Mouse (Mus musculus): ENCODE results near the gene Tmeff1.

The Tmeff1 gene

GRCm38 (mm10) chr4:48564962-48565361 is 20.0 kb upstream of the Tmeff1 start:
- no peak for DNase-seq (ENCODE audit: low spot score in 2 of 2)

DNA sequence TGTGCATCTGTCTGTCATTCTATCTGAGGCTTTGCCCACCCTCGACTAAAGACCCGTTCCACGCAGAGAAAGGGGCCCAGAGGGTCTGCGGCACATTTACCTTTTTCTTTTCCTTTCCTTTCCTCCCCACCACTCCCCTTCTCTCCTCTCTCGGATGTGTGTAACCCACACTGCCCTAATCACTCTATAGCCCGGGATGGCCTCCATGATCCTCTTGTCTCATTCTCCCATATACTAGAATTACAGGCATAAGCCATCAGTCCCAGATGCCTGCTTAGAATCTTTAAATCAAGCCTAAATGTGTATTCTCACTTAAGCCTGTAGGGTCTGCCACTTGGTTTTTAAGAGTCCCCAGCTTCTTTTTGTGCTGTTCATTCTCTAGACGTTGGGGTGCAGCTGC is 8.6 kb upstream of the Tmeff1 start:
- DNase-seq (ENCODE audit: low spot score in 2 of 2) = no peak

DNA sequence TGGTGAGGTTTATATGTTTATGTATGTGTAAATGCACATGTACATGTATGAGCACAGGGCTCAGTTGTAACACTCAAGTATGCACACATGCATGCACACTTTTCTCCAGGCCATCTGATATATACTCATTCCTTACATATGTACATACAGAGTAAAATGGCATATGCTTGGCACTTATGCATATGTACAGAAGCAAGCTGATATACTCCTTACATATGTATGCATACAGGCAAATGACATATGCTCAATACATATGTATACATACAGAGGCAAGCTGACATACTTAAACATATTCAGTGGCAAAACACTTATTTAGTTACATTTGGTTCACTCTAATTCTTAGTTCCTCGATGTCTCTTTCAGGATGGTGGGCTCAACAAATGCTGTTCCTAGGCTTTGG is 7.1 kb upstream of the Tmeff1 start:
- DNase-seq (ENCODE audit: low spot score in 2 of 2) = no peak

- no peak for DNase-seq (ENCODE audit: low spot score in 2 of 2)
Observed at GRCm38 (mm10) chr4:48578399-48578798, 6.6 kb upstream of the Tmeff1 start.

DNA sequence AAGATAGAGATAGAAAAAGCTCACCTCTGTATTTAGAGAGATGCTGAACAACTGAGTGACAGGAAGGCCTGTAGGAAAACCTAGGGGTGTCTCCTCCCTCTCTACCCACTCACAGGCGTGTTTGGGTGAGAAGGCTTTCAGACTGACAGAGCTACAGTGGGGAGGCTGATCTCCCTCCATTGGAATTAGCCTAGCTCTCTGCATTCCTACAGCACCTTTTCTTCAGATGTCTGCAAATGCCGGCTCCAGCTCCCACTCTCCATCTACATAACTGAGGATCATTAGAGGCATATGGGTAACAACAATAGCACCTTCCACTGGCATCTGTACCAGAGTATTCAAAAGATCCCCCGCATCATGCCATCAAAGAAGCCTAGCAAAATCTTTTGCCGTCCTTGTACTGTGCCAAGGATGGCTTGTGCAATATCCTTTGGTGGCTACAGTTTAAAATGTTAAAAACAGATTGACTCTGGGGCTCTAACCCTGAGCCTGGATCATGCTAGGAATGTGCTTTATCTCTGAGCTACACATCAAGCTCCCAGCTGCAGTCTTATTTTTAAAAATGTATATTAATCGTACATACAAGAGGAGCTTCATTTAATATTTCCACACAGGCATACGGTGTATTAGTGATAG is 5.4 kb upstream of the Tmeff1 start:
- DNase-seq (ENCODE audit: low spot score in 2 of 2) = no peak

- DNase-seq (ENCODE audit: low spot score in 2 of 2) = no peak
Observed at GRCm38 (mm10) chr4:48581201-48581600, 3.8 kb upstream of the Tmeff1 start.

DNA sequence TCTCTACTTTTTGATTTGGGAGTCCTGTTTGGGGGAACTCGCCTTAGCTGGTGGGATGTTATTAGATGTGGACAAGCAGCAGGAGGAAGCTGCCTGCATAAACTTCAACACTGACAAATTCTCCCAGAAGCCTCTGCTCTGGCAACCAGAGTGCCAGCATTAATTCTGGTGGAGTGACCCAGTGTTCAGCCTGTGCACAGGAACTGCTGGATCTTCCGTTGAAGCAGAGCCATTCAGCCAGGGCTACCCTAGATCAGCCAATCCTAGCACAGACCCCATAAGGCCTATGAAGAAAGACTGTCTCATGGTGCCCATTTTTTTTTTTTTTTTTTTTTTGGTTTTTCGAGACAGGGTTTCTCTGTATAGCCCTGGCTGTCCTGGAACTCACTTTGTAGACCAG is 3.0 kb upstream of the Tmeff1 start:
- DNase-seq (ENCODE audit: low spot score in 2 of 2) = no peak

DNA sequence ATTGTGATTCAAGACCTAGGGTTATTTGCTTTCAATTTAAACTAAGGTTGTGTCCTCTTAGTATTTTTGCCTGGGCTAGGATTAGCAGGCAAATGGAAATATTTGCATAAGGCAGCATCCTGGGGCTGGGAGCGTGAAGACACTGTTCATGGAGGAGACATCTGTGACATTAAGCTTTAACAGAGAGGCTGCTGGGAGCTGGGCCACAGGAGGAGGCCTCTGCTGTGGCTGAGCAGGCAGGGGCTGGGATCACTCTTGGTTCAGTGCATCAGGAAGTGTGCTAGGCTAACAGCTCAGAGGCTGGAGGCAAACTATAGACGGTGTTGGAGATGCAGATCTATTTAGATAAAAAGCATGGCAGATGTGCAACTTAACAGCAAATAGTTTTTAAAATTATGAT is 2.0 kb upstream of the Tmeff1 start:
- no peak for DNase-seq (ENCODE audit: low spot score in 2 of 2)

DNA sequence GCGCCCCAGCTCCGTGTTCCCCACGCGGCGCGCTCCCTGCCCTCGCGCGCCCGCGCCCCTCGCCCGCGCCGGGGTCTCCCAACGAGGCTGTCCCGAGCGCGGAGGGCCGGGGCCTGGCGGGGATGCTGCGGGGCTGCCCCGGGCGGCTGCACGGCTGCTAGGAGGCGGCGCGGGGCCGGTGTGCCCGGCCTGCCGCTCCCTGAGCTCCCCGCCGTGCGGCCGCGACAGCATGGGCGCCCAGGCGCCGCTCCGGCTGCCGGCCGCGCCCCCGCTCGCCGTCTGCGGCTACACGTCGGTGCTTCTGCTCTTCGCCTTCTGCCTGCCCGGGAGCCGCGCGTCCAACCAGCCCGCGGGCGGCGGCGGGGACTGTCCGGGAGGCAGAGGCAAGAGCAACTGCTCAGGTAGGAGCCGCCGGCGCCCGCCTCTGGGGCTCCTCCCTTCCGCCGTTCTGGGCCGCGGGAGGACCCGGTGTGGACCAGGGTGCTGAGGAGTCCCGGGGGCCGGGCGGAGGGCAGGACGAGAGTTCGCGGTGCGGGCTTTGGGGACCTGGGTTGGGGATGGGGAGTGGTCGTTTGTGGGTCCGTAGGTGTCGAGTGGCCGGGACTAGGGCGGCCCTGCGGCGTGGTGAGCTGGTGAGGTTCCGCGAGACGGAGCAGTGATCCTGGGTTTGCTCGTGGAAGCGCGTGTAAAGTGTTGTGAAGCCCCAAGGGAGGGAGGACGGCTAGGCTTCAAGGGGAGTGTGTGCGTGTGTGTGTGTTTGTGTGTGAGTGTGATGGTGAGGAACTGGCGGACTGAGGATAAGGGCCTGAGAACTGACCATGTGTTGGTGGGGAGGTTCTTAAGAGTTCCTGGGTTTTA is 496 bp downstream of the Tmeff1 start:
- peak; percentile 34 to 57 for DNase-seq (ENCODE audit: low spot score in 2 of 2)

DNA sequence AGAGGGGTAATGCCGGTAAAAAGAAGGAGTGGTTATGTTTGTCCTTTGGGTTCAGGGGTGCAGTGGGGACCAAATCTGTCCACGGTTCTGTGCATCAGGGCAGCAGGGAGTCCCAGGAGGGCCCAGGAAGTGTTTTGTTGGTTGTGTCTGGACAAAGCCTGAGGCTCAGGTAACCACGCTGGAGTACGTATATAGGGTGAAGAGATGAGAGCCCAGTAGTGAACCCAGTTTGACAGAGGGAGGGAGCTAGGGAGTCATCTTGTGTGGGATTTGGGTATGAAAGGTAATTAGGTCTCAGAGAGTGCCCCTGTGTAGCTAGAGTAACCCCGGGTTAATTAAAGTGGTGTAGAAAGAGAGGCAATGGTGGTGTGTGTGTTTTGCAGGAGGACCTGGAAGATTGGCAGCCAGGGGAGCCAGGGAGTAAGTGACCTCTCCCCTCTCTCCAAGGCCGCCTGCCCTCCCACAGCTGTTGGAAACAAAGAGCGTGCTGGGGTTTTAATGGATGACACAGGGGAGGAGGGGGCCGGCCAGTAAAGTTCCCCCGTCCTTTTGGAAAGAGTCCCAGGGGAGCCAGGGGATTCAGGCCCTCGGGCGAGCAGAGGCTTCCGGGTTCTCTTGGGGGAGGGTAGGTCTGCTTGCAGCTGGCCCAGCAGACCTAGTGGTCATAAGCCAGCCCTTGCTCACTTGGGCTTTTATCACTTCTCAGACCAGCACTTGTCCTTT is 1.3 kb downstream of the Tmeff1 start:
- DNase-seq (ENCODE audit: low spot score in 2 of 2) = peak in 1 of 2 experiments; percentile 45

DNA sequence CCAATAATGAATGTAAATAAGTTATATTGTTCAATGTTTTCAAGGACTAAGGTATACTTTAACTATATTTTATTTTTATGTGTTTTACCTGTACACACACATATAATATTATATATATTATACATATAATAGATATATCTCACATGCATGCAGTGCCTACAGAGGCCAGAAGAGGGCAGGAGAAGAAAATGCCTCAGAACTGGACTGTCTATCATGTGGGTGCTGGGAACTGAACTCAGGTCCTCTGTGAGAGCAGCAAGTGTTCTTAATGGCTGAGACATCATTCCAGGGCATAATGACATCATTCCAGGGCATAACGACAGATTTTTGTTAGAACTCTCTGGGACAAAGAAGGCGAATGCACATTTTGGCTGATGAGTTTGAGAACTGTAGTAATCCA is 2.6 kb downstream of the Tmeff1 start:
- no peak for DNase-seq (ENCODE audit: low spot score in 2 of 2)

DNA sequence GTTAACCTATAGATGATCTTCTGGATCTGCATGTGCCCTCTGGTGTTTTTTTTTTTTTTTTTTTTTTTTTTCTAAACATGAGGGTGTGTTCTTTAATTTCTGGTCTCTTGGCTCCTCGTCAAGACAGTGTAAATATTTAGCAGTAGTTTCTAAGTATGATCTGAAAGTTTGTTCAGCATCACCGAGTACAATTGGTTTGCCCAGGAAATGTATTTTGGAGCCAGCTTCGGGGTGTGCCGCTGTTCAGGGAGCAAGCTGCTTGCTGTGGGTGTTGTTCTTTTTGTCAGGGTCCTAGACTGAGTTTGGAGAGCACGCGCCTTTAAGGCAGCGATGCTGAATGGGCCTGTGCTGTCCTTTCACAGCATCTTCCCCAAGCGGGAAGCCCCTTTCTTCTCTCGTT is 3.6 kb downstream of the Tmeff1 start:
- no peak for DNase-seq (ENCODE audit: low spot score in 2 of 2)

DNA sequence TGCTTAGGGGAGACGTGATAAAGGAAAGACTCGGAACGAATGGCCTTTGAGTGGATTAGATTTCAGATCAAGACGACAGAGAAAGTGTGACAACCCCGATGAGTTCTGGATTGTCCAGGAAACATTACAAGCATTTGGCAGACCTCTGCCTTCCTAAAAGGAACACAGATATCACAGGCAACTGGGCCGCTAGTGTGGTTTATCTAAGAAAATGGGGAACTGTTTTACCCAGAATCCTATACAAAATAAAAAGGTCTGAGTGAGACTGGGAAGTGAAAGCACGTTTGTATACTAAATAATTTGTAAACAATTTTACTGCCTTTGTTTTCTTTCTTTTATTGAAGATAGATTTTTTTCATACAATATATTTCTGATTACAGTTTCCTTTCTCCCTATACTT is 5.9 kb downstream of the Tmeff1 start:
- no peak for DNase-seq (ENCODE audit: low spot score in 2 of 2)

DNA sequence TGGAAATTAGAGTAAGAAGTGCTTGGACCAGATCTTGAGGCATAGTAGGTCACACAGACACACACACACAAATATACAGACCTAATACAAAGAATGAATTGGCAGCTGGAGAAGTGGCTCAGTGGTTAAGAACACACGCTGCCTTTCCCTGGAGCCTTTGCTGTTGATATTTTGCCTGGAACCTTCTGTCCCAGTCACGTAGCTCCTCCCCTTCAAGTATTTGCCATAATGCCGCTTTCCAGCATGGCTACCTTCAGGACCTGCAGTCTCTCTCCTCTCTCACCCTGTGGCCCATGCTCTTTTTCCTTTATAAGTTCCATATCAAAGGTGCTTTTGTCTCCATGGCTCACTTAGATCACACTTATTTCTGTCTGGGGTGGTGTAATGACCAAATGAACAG is 6.4 kb downstream of the Tmeff1 start:
- no peak for DNase-seq (ENCODE audit: low spot score in 2 of 2)

DNA sequence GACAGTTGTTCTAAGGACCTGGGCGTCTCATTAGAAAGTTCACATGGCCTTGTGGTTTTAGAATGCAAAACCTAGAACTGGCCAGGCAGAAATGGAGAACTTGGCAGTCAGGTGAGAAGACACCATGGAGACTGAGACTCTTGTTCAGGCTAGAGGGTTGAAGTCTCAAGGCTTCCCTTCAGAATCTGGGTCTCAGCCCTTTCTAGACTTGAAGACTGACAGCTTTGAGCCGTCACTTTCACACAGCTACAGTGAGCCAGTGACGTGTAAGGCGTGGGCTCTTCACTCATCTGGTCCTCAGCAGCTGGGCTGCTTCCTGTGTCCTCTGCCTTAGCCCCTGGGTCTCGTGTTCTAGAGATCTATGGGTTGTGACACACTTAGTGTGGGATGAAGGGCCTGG is 7.4 kb downstream of the Tmeff1 start:
- no peak for DNase-seq (ENCODE audit: low spot score in 2 of 2)

- no peak for DNase-seq (ENCODE audit: low spot score in 2 of 2)
Observed at GRCm38 (mm10) chr4:48592844-48593243, 7.9 kb downstream of the Tmeff1 start.

DNA sequence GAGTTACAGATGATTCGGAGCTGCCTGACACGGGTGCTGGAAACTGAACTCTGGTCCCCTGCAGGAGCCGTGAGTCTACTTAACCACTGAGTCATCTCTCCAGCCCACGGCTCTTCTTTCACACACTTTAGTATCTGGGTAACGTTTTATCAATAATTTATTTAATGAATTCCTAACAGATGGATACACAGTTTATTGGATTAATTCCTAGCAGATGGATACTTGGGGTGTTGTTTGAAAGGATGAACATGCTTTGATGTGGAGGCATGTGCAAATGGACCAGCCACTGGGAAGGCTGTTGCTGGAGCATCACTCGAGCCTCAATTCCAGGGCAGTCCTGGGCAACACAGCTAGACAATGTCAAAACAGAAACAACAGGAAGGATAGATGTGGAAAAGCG is 11.1 kb downstream of the Tmeff1 start:
- DNase-seq (ENCODE audit: low spot score in 2 of 2) = no peak

DNA sequence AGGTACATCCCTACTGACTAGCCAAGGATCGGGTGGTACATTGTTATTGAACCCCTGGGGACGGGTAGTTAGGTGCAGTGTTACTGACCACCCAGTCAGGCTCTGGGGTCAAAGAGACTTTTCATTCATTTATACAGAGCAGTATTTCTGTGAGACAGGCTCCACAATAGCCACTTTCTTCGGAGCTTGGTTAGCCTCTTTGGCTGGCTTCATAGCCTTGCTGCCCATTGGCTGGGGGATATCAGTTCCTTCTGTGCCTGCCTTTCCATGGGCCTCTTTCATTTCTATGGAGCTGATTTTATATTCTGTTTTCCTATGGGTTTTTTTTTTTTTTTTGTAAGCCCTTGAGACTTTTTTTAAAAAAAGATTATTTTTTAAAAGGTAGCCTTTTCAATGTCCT is 20.7 kb downstream of the Tmeff1 start:
- no peak for DNase-seq (ENCODE audit: low spot score in 2 of 2)

- no peak for DNase-seq (ENCODE audit: low spot score in 2 of 2)
Observed at GRCm38 (mm10) chr4:48609485-48609884, 24.5 kb downstream of the Tmeff1 start.

DNA sequence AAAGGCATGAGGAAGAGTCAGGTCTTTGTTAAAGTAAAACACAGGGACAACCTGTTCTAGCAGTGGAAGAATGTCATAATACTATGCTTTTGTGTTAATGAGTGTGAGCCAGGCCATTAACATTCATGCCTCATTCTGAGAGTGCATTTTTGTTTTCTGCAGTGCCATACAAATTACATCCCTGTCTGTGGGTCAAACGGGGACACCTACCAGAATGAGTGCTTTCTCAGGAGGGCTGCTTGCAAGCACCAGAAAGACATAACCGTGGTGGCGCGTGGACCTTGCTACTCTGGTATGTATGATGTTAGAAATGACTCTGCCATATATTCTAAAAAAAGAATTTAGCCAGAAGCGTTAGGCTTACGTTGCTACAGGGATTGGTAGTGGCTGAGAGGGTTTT is 25.3 kb downstream of the Tmeff1 start:
- no peak for DNase-seq (ENCODE audit: low spot score in 2 of 2)

GRCm38 (mm10) chr4:48615483-48615882 is 30.5 kb downstream of the Tmeff1 start:
- DNase-seq (ENCODE audit: low spot score in 2 of 2) = no peak

GRCm38 (mm10) chr4:48617201-48617600 is 32.2 kb downstream of the Tmeff1 start:
- DNase-seq (ENCODE audit: low spot score in 2 of 2) = no peak

- no peak for DNase-seq (ENCODE audit: low spot score in 2 of 2)
Observed at GRCm38 (mm10) chr4:48620121-48620520, 35.1 kb downstream of the Tmeff1 start.
